ENCODE assay signal across 8 mouse cellular contexts in genomic region chr10:80149291-80150225, GRCm38 (mm10). TPM values are rescaled to one million over a fixed set of nuclear protein-coding genes. Genes with fewer than 3 reads are reported as not detected.
DNase-seq lines count a peak whose midpoint lies in the region; ATAC-seq lines count a peak whose summit lies in the region.

No protein-coding gene starts in this region.

- no peaks in the 10 kb centered on the region for H3K9me3 ChIP-seq in intestine, embryonic 16.5 days (ENCODE audit: control insufficient read depth, low read length)
- H3K9me3 ChIP-seq in midbrain, embryonic 10.5 days (replicated peaks): no peaks in the 10 kb centered on the region

- H3K4me2 ChIP-seq in intestine, embryonic 16.5 days (ENCODE audit: low read depth, low read length): peak overlapping the region; percentile 83

- H3K27ac ChIP-seq in intestine, embryonic 16.5 days (ENCODE audit: low read length): peak overlapping the region; percentile 100
- peak overlapping the region; percentile 100 for H3K27ac ChIP-seq in midbrain, embryonic 10.5 days (replicated peaks)

- H3K27me3 ChIP-seq in intestine, embryonic 16.5 days (replicated peaks; ENCODE audit: control insufficient read depth, insufficient read depth, low read length): no peaks in the 10 kb centered on the region
- no peaks in the 10 kb centered on the region for H3K27me3 ChIP-seq in midbrain, embryonic 10.5 days (ENCODE audit: low read depth, poor library complexity, severe bottlenecking)

- H3K36me3 ChIP-seq in intestine, embryonic 16.5 days (ENCODE audit: control insufficient read depth, insufficient read depth, low read length): peaks cover 26% of the 10 kb centered on the region
- peaks cover 72% of the 10 kb centered on the region for H3K36me3 ChIP-seq in midbrain, embryonic 10.5 days

- WGBS in intestine, embryonic 16.5 days: under 1% methylated on average over 88 of the region's 88 CpGs
- WGBS in midbrain, embryonic 10.5 days: under 1% methylated on average over 88 of the region's 88 CpGs

- H3K4me3 ChIP-seq in intestine, embryonic 16.5 days (ENCODE audit: low read length): peak overlapping the region; percentile 96
- peak overlapping the region; percentile 99 for H3K4me3 ChIP-seq in midbrain, embryonic 10.5 days

- peak; percentile 98 for DNase-seq in adrenal gland, adult 8-10 months
- peak; percentile 96 for DNase-seq in embryo, embryonic 11.5 days (ENCODE audit: low read depth, low spot score)
- DNase-seq in gastrocnemius, postnatal 36 days: peak; percentile 90 to 96
- DNase-seq in left cerebral cortex, postnatal 36 days (ENCODE audit: low spot score in 2 of 2): peak; percentile 97 to 99
- DNase-seq in midbrain, embryonic 10.5 days (ENCODE audit: low spot score): peak; percentile 99
- DNase-seq in right cerebral cortex, postnatal 36 days (ENCODE audit: low spot score in 2 of 2): peak; percentile 98
- DNase-seq in urinary bladder, postnatal 4 days (ENCODE audit: low spot score in 2 of 2): peak; percentile 97 to 99

- intact Hi-C loops in gastrocnemius, postnatal 36 days (cut with DNase I): no loop called here
- intact Hi-C loops in left cerebral cortex, postnatal 36 days (cut with DNase I): loop anchor here (1.0 kb wide), 1 partner anchor 8 kb away; no protein-coding TSS in a partner anchor

- H3K4me1 ChIP-seq in intestine, embryonic 16.5 days (ENCODE audit: control insufficient read depth, insufficient read depth, low read length): peaks cover 64% of the 10 kb centered on the region
- peaks cover 73% of the 10 kb centered on the region for H3K4me1 ChIP-seq in midbrain, embryonic 10.5 days

- peak; percentile 72 for ATAC-seq in intestine, embryonic 16.5 days

- peak overlapping the region; percentile 98 for H3K9ac ChIP-seq in intestine, embryonic 16.5 days (ENCODE audit: low read depth, low read length)

RNA-seq across cellular contexts. Expression of gene Midn, which starts 1.5 kb away (rescaled TPM):
- total RNA-seq in adrenal gland, adult 8-10 months (2022): 100 to 1,000 TPM in 1 of 4 experiments, 10 to 100 TPM in 3; 56.4 to 145 (median 90.1) TPM
- total RNA-seq in gastrocnemius, postnatal 36 days (2021): 10 to 100 TPM; 37.6 to 49.3 TPM
- polyA plus RNA-seq in intestine, embryonic 16.5 days (2015; fragmentation: Nextera tagmentation; extraction: Ambion mirVana): 8.8 and 10.3 TPM in 2 replicates
- 10 to 100 TPM; 76.2 to 78.8 TPM for total RNA-seq in left cerebral cortex, postnatal 36 days (2021)
- polyA plus RNA-seq in midbrain, embryonic 10.5 days (2016; fragmentation: Nextera tagmentation; extraction: Ambion mirVana): 17.8 and 19.7 TPM in 2 replicates

RNA-seq across cellular contexts. Expression of gene Cbarp, which starts 8.9 kb away (rescaled TPM):
- 10 to 100 TPM; 58.4 to 92.4 (median 81.9) TPM for total RNA-seq in adrenal gland, adult 8-10 months (2022)
- total RNA-seq in gastrocnemius, postnatal 36 days (2021): 1 to 10 TPM; 1.4 to 2.1 TPM
- polyA plus RNA-seq in intestine, embryonic 16.5 days (2015; fragmentation: Nextera tagmentation; extraction: Ambion mirVana): 5.1 TPM in 2 replicates
- total RNA-seq in left cerebral cortex, postnatal 36 days (2021): 100 to 1,000 TPM; 431 to 463 TPM
- 7.8 and 9.3 TPM in 2 replicates for polyA plus RNA-seq in midbrain, embryonic 10.5 days (2016; fragmentation: Nextera tagmentation; extraction: Ambion mirVana)

RNA-seq across cellular contexts. Expression of gene Atp5d, which starts 11.1 kb away (rescaled TPM):
- total RNA-seq in adrenal gland, adult 8-10 months (2022): 100 to 1,000 TPM; 380 to 452 (median 425) TPM
- total RNA-seq in gastrocnemius, postnatal 36 days (2021): 100 to 1,000 TPM; 600 to 616 TPM
- polyA plus RNA-seq in intestine, embryonic 16.5 days (2015; fragmentation: Nextera tagmentation; extraction: Ambion mirVana): 846 and 854 TPM in 2 replicates
- 100 to 1,000 TPM; 334 to 384 TPM for total RNA-seq in left cerebral cortex, postnatal 36 days (2021)
- 463 and 481 TPM in 2 replicates for polyA plus RNA-seq in midbrain, embryonic 10.5 days (2016; fragmentation: Nextera tagmentation; extraction: Ambion mirVana)

RNA-seq across cellular contexts. Expression of gene Cirbp, which starts 16.2 kb away (rescaled TPM):
- 100 to 1,000 TPM in 3 of 4 experiments, 10 to 100 TPM in 1; 44.2 to 234 (median 162) TPM for total RNA-seq in adrenal gland, adult 8-10 months (2022)
- total RNA-seq in gastrocnemius, postnatal 36 days (2021): 10 to 100 TPM; 22.6 to 28.3 TPM
- polyA plus RNA-seq in intestine, embryonic 16.5 days (2015; fragmentation: Nextera tagmentation; extraction: Ambion mirVana): 53.2 and 62.6 TPM in 2 replicates
- 10 to 100 TPM; 94.7 to 96.7 TPM for total RNA-seq in left cerebral cortex, postnatal 36 days (2021)
- 91.8 and 135 TPM in 2 replicates for polyA plus RNA-seq in midbrain, embryonic 10.5 days (2016; fragmentation: Nextera tagmentation; extraction: Ambion mirVana)

RNA-seq across cellular contexts. Expression of gene 1600002K03Rik, which starts 23.2 kb away (rescaled TPM):
- total RNA-seq in adrenal gland, adult 8-10 months (2022): 10 to 100 TPM; 18.1 to 22.1 (median 21.7) TPM
- 1 to 10 TPM; 4.7 to 5.1 TPM for total RNA-seq in gastrocnemius, postnatal 36 days (2021)
- 23.6 TPM in 2 replicates for polyA plus RNA-seq in intestine, embryonic 16.5 days (2015; fragmentation: Nextera tagmentation; extraction: Ambion mirVana)
- 1 to 10 TPM; 7.5 to 7.6 TPM for total RNA-seq in left cerebral cortex, postnatal 36 days (2021)
- polyA plus RNA-seq in midbrain, embryonic 10.5 days (2016; fragmentation: Nextera tagmentation; extraction: Ambion mirVana): 10.6 and 11.2 TPM in 2 replicates

Comparison
In these comparisons a context has a peak if more than half of its experiments do, and no peak if none do; other contexts are left out.
1. Peak in every context shown above with its lines: DNase-seq, ATAC-seq, H3K4me3 ChIP-seq and H3K27ac ChIP-seq.
2. RNA of gene Cbarp, which starts 8.9 kb away (total RNA-seq): 431 to 463 TPM in left cerebral cortex, postnatal 36 days and 58.4 to 92.4 TPM in adrenal gland, adult 8-10 months; 1.4 to 2.1 TPM in gastrocnemius, postnatal 36 days; every median in the first group is over 10 times any median in the second.